Mouse (Mus musculus): Measurements from ENCODE around the gene Hoxd3. TPM values are rescaled to one million over a fixed set of nuclear protein-coding genes. Genes with fewer than 3 reads are reported as not detected.

Gene Hoxd3
- total RNA-seq (2021) = not detected

GRCm38 (mm10) chr2:74711721-74712621, at the start of gene Hoxd3, which contains the start of gene Hoxd4:
Hoxd3 (plus strand) TSS chr2:74711927.
Hoxd4 (plus strand) TSS chr2:74711929.
- DNase-seq (ENCODE audit: low spot score in 2 of 2) = no peak
- intact Hi-C loops (cut with DNase I) = no loop called here

- peak; percentile 50 to 79 for DNase-seq (ENCODE audit: low spot score in 2 of 2)
- intact Hi-C loops (cut with DNase I) = loop anchor here (1.0 to 10.0 kb wide), 5 partner anchors 363 to 889 kb away; partner anchors contain the start of gene Chn1
Observed at GRCm38 (mm10) chr2:74663291-74663925, 48.3 kb upstream of the Hoxd3 start.

- intact Hi-C loops (cut with DNase I) = loop anchor here (10.0 kb wide), 1 partner anchor 892 kb away; the partner anchor contains the start of gene Chn1
- DNase-seq (ENCODE audit: low spot score in 2 of 2) = no peak
Observed at GRCm38 (mm10) chr2:74666411-74666810, 45.3 kb upstream of the Hoxd3 start.

- DNase-seq (ENCODE audit: low spot score in 2 of 2) = no peak
- intact Hi-C loops (cut with DNase I) = loop anchor here (10.0 kb wide), 1 partner anchor 893 kb away; the partner anchor contains the start of gene Chn1
Observed at GRCm38 (mm10) chr2:74667191-74667841, 44.4 kb upstream of the Hoxd3 start.

GRCm38 (mm10) chr2:74667842-74668357, 43.8 kb upstream of the Hoxd3 start, which contains the start of gene Hoxd13:
Hoxd13 (plus strand) TSS chr2:74668310.
- intact Hi-C loops (cut with DNase I) = loop anchor here (10.0 kb wide), 1 partner anchor 893 kb away; the partner anchor contains the start of gene Chn1
- no peak for DNase-seq (ENCODE audit: low spot score in 2 of 2)

GRCm38 (mm10) chr2:74668370-74669229, 43.1 kb upstream of the Hoxd3 start:
- DNase-seq (ENCODE audit: low spot score in 2 of 2) = no peak
- intact Hi-C loops (cut with DNase I) = loop anchor here (10.0 kb wide), 1 partner anchor 894 kb away; the partner anchor contains the start of gene Chn1

GRCm38 (mm10) chr2:74669230-74669578, 42.5 kb upstream of the Hoxd3 start:
- DNase-seq (ENCODE audit: low spot score in 2 of 2) = no peak
- intact Hi-C loops (cut with DNase I) = loop anchor here (10.0 kb wide), 1 partner anchor 894 kb away; the partner anchor contains the start of gene Chn1

GRCm38 (mm10) chr2:74669650-74670235, 42.0 kb upstream of the Hoxd3 start:
- intact Hi-C loops (cut with DNase I) = loop anchor here (5.0 to 10.0 kb wide), 3 partner anchors 895 to 1392 kb away; partner anchors contain the start of gene Chn1
- no peak for DNase-seq (ENCODE audit: low spot score in 2 of 2)

GRCm38 (mm10) chr2:74670632-74671188, 41.0 kb upstream of the Hoxd3 start:
- no peak for DNase-seq (ENCODE audit: low spot score in 2 of 2)

GRCm38 (mm10) chr2:74671847-74672246, 39.9 kb upstream of the Hoxd3 start:
- intact Hi-C loops (cut with DNase I) = loop anchor here (5.0 kb wide), 2 partner anchors 1105 to 1395 kb away; no protein-coding TSS in a partner anchor
- no peak for DNase-seq (ENCODE audit: low spot score in 2 of 2)

More at GRCm38 (mm10) chr2:74670632-74671188, 41.0 kb upstream of the Hoxd3 start:
- intact Hi-C loops (cut with DNase I) = loop anchor here (5.0 kb wide), 2 partner anchors 1103 to 1393 kb away; no protein-coding TSS in a partner anchor

- intact Hi-C loops (cut with DNase I) = loop anchor here (5.0 kb wide), 2 partner anchors 1105 to 1395 kb away; no protein-coding TSS in a partner anchor
- DNase-seq (ENCODE audit: low spot score in 2 of 2) = no peak
Observed at GRCm38 (mm10) chr2:74672481-74673362, 39.0 kb upstream of the Hoxd3 start.

- intact Hi-C loops (cut with DNase I) = loop anchor here (5.0 kb wide), 2 partner anchors 1107 to 1397 kb away; no protein-coding TSS in a partner anchor
- DNase-seq (ENCODE audit: low spot score in 2 of 2) = no peak
Observed at GRCm38 (mm10) chr2:74673835-74674425, 37.8 kb upstream of the Hoxd3 start.

GRCm38 (mm10) chr2:74674881-74675665, 36.7 kb upstream of the Hoxd3 start, which contains the start of gene Hoxd12:
Hoxd12 (plus strand) TSS chr2:74675013.
- intact Hi-C loops (cut with DNase I) = loop anchor here (5.0 kb wide), 2 partner anchors 1108 to 1398 kb away; no protein-coding TSS in a partner anchor
- DNase-seq (ENCODE audit: low spot score in 2 of 2) = no peak

- no peak for DNase-seq (ENCODE audit: low spot score in 2 of 2)
- intact Hi-C loops (cut with DNase I) = no loop called here
Observed at GRCm38 (mm10) chr2:74675666-74676282, 36.0 kb upstream of the Hoxd3 start.

Measured in left cerebral cortex, postnatal 25 days (tissue).